Mouse (Mus musculus): ENCODE measurements at regions not wholly inside any gene's neighbourhood (a gene's known extent, or its start where the extent isn't known, plus 50 kb on each side); places are given as distances from the start of the nearest gene placed in this dataset.

DNA sequence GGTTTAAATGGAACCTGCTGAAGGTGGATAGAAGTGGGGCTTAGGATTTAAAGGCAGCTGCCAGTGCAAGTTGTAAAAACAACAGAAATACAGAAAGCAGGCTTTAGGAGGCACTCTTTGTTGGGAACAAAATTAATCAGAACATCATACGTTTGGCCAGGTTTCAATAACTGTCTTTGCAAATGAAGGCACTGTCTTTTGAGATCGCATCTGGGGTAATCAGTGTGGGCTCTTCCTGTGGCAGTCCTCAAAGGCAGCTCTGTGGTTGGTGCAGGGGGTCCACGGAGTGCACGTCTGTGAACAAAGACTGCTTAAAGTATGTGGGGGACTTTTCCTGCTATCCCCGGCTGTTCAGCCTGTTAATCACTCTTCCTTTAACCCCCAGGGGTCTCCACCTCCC, 654.5 kb downstream of the Tmem132b start:
- in situ Hi-C loops (cut with MboI; ENCODE audit: low pct_ligation_motif_present, low pct_unique_long_range_greater_than_20kb, low sequenced_read_pairs): no loop called here
- dilution Hi-C loops (cut with MboI; ENCODE audit: extremely low pct_ligation_motif_present, extremely low pct_unique_long_range_greater_than_20kb, low sequenced_read_pairs): no loop called here
- H3K9me3 ChIP-seq (replicated peaks; ENCODE audit: low read length): peaks cover 60% of the 10 kb centered on the region

DNA sequence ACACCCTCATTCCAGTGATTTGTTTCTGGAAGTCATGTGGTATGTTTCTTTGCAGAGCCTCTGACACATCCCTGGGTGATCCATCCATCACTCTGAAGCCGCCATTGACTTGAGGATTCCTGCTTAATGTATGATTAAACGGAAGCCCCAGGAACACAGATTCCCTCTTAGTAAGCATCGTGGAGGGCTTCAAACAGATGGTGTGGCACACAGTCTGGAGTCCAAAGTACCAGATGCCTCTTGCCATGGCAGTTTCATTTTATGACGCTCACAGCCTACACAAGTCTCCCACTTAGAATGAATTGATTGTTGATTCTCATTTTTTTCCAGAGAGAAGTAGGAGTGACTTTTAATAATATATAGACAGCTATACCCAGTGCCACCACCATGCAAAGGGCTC, 668.3 kb downstream of the Tmem132b start:
- Histone ChIP-seq H3K27ac (ENCODE audit: insufficient read depth, low read depth) (no peak overlapping the region), H3K9ac (ENCODE audit: insufficient read depth, low read depth) (no peak overlapping the region), H3K27me3 (replicated peaks) (no peaks in the 10 kb centered on the region), H3K4me3 (replicated peaks in 1 of 3; ENCODE audit: low read depth in 2 of 3, low read length in 2 of 3, poor library complexity in 1 of 3) (no peak overlapping the region), H3K4me1 (ENCODE audit: control insufficient read depth in 1 of 2, insufficient read depth in 2 of 2) (no peaks in the 10 kb centered on the region), H3K79me2 (replicated peaks; ENCODE audit: control insufficient read depth, extremely low read depth, insufficient read depth, poor library complexity, severe bottlenecking) (no peaks in the 10 kb centered on the region), H3K36me3 (replicated peaks in 1 of 2; ENCODE audit: control insufficient read depth in 1 of 2, insufficient read depth in 1 of 2, low read length in 1 of 2) (no peaks in the 10 kb centered on the region), H3K9me3 (replicated peaks; ENCODE audit: low read length) (peaks cover 71% of the 10 kb centered on the region), H3K4me2 (ENCODE audit: insufficient read depth, low read depth, poor library complexity, severe bottlenecking) (no peak overlapping the region)
- TF ChIP-seq ZC3H11A (IDR thresholded peaks at IDR 0.05; ENCODE audit: low read depth, low read length): no peak
- no peak for TF ChIP-seq KAT2A (IDR thresholded peaks at IDR 0.05; ENCODE audit: insufficient replicate concordance, low read length)
- no peak for TF ChIP-seq PAX5 (IDR thresholded peaks at IDR 0.05; ENCODE audit: low read length)
- TF ChIP-seq ZMIZ1 (IDR thresholded peaks at IDR 0.05; ENCODE audit: low read depth, low read length): no peak
- TF ChIP-seq POLR2A (IDR thresholded peaks at IDR 0.05; ENCODE audit: low read depth, low read length): no peak
- TF ChIP-seq USF1 (IDR thresholded peaks at IDR 0.05; ENCODE audit: low read depth, low read length): no peak
- TF ChIP-seq MYC (IDR thresholded peaks at IDR 0.05; ENCODE audit: low read depth, low read length): no peak
- TF ChIP-seq POLR2AphosphoS2 (IDR thresholded peaks at IDR 0.05; ENCODE audit: low read depth, low read length): no peak
- no peak for TF ChIP-seq SIN3A (IDR thresholded peaks at IDR 0.05; ENCODE audit: low read length)
- TF ChIP-seq EP300 (IDR thresholded peaks at IDR 0.05; ENCODE audit: low read length): no peak
- no peak for TF ChIP-seq MXI1 (IDR thresholded peaks at IDR 0.05; ENCODE audit: low read depth, low read length)
- TF ChIP-seq NELFE (IDR thresholded peaks at IDR 0.05; ENCODE audit: low read depth, low read length): no peak
- TF ChIP-seq ZKSCAN1 (IDR thresholded peaks at IDR 0.05; ENCODE audit: borderline replicate concordance, low read depth, low read length): no peak
- no peak for TF ChIP-seq GABPA (IDR thresholded peaks at IDR 0.05; ENCODE audit: insufficient replicate concordance, low read depth, low read length)
- TF ChIP-seq UBTF (IDR thresholded peaks at IDR 0.05; ENCODE audit: low read depth, low read length): no peak
- TF ChIP-seq ELF1 (IDR thresholded peaks at IDR 0.05; ENCODE audit: low read depth, low read length): no peak
- TF ChIP-seq E2F4 (IDR thresholded peaks at IDR 0.05; ENCODE audit: insufficient replicate concordance, low read depth, low read length): no peak
- no peak for TF ChIP-seq RCOR1 (conservative IDR thresholded peaks at IDR 0.05; ENCODE audit: low read depth, low read length)
- TF ChIP-seq TBP (conservative IDR thresholded peaks at IDR 0.05; ENCODE audit: low read depth, low read length): no peak
- TF ChIP-seq ETS1 (conservative IDR thresholded peaks at IDR 0.05; ENCODE audit: low read depth, low read length): no peak
- in situ Hi-C loops (cut with MboI; ENCODE audit: low pct_ligation_motif_present, low pct_unique_long_range_greater_than_20kb, low sequenced_read_pairs) (no loop called here), dilution Hi-C loops (cut with MboI; ENCODE audit: extremely low pct_ligation_motif_present, extremely low pct_unique_long_range_greater_than_20kb, low sequenced_read_pairs) (no loop called here)
- DNase-seq (ENCODE audit: extremely low read depth): no peak

More for the DNA sequence above, 654.5 kb downstream of the Tmem132b start:
- Histone ChIP-seq H3K27me3 (replicated peaks) (no peaks in the 10 kb centered on the region), H3K4me2 (ENCODE audit: insufficient read depth, low read depth, poor library complexity, severe bottlenecking) (no peak overlapping the region), H3K9ac (ENCODE audit: insufficient read depth, low read depth) (no peak overlapping the region), H3K27ac (ENCODE audit: insufficient read depth, low read depth) (no peak overlapping the region), H3K4me1 (ENCODE audit: control insufficient read depth in 1 of 2, insufficient read depth in 2 of 2) (no peaks in the 10 kb centered on the region), H3K79me2 (replicated peaks; ENCODE audit: control insufficient read depth, extremely low read depth, insufficient read depth, poor library complexity, severe bottlenecking) (no peaks in the 10 kb centered on the region), H3K36me3 (replicated peaks in 1 of 2; ENCODE audit: control insufficient read depth in 1 of 2, insufficient read depth in 1 of 2, low read length in 1 of 2) (no peaks in the 10 kb centered on the region), H3K4me3 (replicated peaks in 1 of 3; ENCODE audit: low read depth in 2 of 3, low read length in 2 of 3, poor library complexity in 1 of 3) (no peak overlapping the region)
- DNase-seq (ENCODE audit: extremely low read depth): no peak
- no peak for TF ChIP-seq ZMIZ1 (IDR thresholded peaks at IDR 0.05; ENCODE audit: low read depth, low read length)
- TF ChIP-seq RCOR1 (conservative IDR thresholded peaks at IDR 0.05; ENCODE audit: low read depth, low read length): no peak
- TF ChIP-seq JUND (conservative IDR thresholded peaks at IDR 0.05; ENCODE audit: low read depth, low read length): no peak
- TF ChIP-seq TCF12 (IDR thresholded peaks at IDR 0.05; ENCODE audit: low read depth, low read length): no peak
- no peak for TF ChIP-seq NRF1 (IDR thresholded peaks at IDR 0.05; ENCODE audit: low read depth, low read length)
- TF ChIP-seq CHD2 (IDR thresholded peaks at IDR 0.05; ENCODE audit: low read length): no peak
- TF ChIP-seq USF2 (conservative IDR thresholded peaks at IDR 0.05; ENCODE audit: low read depth, low read length): no peak
- no peak for TF ChIP-seq ZC3H11A (IDR thresholded peaks at IDR 0.05; ENCODE audit: low read depth, low read length)
- no peak for TF ChIP-seq IRF4 (IDR thresholded peaks at IDR 0.05; ENCODE audit: low read depth, low read length)
- no peak for TF ChIP-seq CTCF (conservative IDR thresholded peaks at IDR 0.05 in 1 of 2, IDR thresholded peaks at IDR 0.05 in 1 of 2; ENCODE audit: low read depth in 2 of 2, low read length in 2 of 2)
- TF ChIP-seq ETS1 (conservative IDR thresholded peaks at IDR 0.05; ENCODE audit: low read depth, low read length): no peak
- TF ChIP-seq POLR2A (IDR thresholded peaks at IDR 0.05; ENCODE audit: low read depth, low read length): no peak
- no peak for TF ChIP-seq USF1 (IDR thresholded peaks at IDR 0.05; ENCODE audit: low read depth, low read length)
- TF ChIP-seq EP300 (IDR thresholded peaks at IDR 0.05; ENCODE audit: low read length): no peak
- no peak for TF ChIP-seq UBTF (IDR thresholded peaks at IDR 0.05; ENCODE audit: low read depth, low read length)
- no peak for TF ChIP-seq MXI1 (IDR thresholded peaks at IDR 0.05; ENCODE audit: low read depth, low read length)
- no peak for TF ChIP-seq BHLHE40 (IDR thresholded peaks at IDR 0.05; ENCODE audit: low read depth, low read length)
- no peak for TF ChIP-seq ZNF384 (IDR thresholded peaks at IDR 0.05; ENCODE audit: low read depth, low read length)
- TF ChIP-seq NELFE (IDR thresholded peaks at IDR 0.05; ENCODE audit: low read depth, low read length): no peak
- no peak for TF ChIP-seq MEF2A (IDR thresholded peaks at IDR 0.05; ENCODE audit: borderline replicate concordance, low read depth, low read length)

Data from CH12.LX (cell line).